Mouse (Mus musculus): Measurements from ENCODE around the gene Psmc4. TPM values are rescaled to one million over a fixed set of nuclear protein-coding genes. Genes with fewer than 3 reads are reported as not detected.

The Psmc4 gene
- 100 to 1,000 TPM; 139 to 142 TPM for total RNA-seq (2021)

DNA sequence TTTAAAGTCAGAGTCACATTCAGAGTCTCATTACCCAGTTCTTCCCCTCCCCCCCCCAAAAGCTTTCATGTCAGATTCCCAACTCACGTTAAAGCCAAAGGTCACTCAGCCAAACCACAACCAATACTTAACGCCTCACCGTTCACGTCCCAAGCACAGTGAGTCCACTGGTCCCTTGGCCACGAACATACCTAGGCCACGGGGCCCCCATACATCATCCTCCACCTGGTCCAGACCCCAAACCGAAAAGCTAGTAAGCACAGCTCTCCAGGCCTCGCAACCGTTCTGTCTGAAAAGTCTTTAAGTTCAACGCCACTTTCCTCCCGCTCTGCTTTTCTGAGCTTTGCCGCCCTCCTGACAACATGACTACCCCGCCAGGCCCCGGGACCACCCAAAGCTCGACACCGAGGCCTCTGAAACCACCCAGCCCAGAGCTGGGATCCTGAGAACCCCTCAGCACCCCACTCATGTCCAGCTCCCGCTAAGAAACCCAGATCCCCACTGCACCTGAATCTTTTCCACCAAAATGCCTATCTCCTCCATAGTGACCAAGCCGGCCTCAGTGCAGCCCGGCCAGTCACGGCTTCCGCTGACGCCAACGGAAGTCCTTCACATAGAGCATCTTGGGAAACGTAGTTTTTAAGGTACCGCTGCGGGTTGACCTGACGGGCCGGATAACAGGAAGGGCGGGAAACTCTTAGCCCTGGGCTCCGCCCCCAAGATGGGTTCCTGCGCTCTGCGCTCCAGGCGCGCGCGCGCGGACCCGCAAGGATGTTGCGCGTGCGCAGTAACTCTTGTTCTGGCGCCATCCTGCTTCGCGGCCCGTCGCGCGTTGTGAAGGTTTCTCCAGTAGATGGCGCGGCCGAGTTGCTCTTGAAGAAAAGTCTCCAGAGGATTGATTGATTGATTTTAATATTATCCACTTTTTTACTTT lies at the start of gene Psmc4:
Psmc4 (minus strand) TSS at position 626 of the 934 bp plus-strand sequence.
- peak; percentile 99 for DNase-seq
- intact Hi-C loops (cut with DNase I) = loop anchor here (5.0 kb wide), 1 partner anchor 118 kb away; the partner anchor contains the start of gene Fbl

DNA sequence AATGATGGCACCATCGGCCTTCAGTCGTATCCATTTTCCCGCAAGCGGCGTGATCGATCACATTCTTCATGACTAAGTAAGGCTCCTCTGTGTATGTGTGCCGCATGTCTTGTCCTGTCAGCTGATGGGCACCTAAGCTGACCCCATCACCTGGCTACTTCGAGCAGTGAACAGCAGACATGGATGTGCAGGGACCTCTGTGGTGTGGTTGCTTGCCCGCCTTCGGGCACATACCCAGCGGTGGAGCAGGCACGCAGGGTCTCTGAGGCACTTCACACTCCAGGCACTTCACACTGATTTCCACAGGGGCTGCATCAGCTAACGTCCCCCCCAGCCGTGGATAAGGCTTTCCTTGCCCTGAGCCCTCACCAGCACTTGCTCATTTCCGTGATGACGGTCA lies 49.2 kb upstream of the Psmc4 start:
- intact Hi-C loops (cut with DNase I) = no loop called here
- DNase-seq = no peak

DNA sequence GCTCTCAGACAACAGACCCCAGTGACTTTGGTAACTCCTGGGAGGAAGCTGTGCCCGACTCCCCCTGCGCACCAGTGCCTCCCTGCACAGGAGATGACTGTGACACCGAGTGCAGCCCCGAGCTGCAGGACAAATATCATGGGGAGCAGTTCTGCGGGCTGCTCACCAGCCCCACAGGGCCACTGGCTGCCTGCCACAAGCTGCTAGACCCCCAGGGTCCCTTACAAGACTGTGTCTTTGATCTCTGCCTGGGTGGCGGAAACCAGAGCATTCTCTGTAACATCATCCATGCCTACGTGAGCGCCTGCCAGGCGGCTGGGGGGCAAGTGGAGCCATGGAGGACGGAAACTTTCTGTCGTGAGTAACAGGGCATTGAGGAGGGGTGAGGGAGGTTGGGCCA lies 43.6 kb upstream of the Psmc4 start:
- no peak for DNase-seq
- intact Hi-C loops (cut with DNase I) = no loop called here

DNA sequence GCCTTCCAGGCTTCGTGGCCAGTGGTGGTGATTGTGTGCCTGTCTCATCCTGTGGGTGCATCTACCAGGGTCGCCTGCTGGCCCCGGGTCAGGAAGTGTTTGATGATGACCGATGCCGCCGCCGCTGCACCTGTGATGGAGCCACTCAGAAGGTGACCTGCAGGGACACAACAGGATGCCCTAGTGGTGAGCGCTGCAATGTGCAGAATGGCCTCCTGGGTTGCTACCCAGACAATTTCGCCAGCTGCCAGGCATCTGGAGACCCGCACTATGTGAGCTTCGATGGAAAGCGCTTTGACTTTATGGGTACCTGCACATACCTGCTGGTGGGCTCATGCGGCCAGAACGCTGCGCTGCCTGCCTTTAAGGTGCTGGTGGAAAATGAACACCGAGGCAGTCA lies 36.3 kb upstream of the Psmc4 start:
- intact Hi-C loops (cut with DNase I) = no loop called here
- no peak for DNase-seq

DNA sequence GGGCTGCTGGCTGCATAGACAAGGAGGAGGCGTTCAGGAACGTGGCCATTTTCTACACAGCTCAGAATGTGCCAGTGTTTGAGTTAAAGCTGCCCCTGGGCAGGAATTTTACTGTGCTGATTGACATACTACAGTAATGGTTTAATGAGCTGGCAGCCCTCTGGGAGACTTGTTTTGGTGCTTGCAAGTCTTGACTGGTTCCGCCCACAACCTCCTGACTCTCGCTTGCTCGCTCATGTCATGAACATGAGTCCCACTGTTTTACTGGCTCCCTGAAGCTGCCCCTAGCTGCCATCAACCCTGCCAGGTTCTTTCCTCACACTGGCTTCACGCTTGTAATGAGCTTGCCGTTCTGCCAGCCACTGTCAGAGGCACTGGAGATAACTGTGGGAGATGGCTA lies 34.3 kb upstream of the Psmc4 start:
- DNase-seq = peak; percentile 28
- intact Hi-C loops (cut with DNase I) = no loop called here

DNA sequence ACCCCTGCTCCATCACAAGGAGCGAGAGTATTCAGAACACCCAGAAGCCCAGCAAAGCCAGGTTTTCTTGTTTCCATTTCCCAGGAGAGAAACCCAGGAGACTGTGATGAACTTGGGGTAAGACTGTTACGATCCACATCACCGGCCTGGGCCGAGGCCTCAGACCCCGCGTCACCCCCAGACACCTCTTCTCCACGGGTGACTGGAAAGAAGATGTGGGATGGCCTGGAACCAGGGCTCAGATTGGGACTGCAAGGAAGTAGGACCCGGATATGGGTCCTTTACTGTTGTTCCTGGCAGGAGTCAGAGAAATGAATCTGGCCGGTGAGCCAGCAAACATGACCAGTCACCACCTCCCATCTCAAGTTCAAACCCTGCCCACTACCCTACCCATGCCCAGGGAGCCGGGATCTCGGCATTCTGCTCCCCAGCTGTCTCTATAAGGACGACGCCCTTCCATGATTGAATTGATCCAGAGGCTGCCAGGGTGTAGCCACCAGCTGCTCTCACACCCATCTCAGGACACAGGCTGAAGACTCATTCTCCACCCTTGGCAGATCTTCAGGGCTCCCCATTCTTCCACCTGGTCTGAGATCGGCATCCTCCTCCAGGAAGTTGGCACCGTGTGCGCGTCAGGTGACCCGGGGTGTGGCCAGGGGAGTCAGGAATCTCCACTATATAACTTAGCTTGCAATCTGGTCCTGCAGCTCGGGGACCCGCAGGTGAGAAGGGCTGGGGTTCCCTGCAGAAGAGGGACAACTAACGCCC lies 20.8 kb upstream of the Psmc4 start, which contains the start of gene Fcgbp:
Fcgbp (plus strand) TSS at position 706 of the 768 bp plus-strand sequence.
- DNase-seq = no peak
- intact Hi-C loops (cut with DNase I) = no loop called here

DNA sequence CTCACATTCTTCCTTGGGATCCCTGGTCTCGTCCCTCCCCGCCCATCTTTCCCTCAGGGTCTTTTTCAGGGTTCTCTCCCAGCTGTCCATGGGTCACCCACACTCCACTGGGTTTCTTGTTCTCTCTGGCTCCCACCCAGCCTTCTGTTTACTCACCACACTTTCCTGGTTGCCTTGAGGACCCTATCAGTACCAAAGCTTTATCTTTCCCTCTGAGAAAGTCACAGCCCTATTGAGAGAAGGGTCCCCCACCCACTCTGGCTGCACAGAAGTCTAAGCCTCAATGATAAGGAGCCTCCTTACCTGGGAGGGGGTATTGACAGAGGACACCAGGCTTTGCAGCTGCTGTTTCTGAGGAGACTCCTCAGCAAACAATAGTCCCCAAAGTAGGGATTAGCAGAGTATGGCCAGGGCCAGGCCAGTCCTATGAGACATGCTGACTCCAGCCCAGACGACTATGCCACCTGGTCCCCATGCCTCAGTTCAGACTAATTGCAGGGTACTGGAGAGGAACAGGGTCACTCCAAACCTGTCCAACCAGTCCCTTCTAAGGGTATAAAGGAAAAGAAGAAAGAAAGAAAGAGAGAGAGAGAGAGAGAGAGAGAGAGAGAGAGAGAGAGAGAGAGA lies 19.8 kb upstream of the Psmc4 start:
- no peak for DNase-seq
- intact Hi-C loops (cut with DNase I) = no loop called here

DNA sequence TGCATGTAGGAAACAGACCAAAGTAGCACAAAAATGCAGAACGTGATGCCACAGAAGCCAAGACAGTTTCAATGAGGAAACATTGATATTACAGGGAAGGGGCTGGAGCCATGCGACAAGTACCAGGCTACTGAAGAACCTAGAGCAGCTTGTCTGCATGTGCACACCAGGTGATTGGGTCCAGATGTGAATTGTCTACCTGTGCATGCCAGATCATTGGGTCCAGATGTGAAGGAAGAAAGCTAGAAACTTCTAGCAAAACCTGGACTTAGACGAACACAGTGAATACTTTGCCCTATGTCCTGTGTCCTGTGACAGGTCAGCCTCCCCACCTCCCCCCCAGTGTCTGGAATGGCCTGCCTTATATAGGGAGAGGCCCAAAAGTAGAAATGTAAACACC lies 18.8 kb upstream of the Psmc4 start:
- DNase-seq = no peak
- intact Hi-C loops (cut with DNase I) = no loop called here

DNA sequence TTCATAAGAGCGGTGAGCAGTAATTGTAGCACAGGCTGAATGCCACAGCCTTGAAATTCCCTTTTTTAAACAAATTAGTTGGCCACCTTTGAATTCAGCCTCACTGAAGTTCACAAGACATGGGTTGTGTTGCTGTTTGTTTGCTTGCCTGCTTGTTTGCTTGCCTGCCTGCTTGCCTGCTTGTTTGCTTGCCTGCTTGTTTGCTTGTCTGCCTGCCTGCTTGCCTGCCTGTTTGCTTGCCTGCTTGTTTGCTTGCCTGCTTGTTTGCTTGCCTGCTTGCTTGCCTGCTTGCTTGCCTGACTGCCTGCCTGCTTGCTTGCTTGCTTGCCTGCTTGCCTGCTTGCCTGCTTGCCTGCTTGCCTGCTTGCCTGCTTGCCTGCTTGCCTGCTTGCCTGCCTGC lies 10.1 kb upstream of the Psmc4 start:
- intact Hi-C loops (cut with DNase I) = no loop called here
- no peak for DNase-seq

DNA sequence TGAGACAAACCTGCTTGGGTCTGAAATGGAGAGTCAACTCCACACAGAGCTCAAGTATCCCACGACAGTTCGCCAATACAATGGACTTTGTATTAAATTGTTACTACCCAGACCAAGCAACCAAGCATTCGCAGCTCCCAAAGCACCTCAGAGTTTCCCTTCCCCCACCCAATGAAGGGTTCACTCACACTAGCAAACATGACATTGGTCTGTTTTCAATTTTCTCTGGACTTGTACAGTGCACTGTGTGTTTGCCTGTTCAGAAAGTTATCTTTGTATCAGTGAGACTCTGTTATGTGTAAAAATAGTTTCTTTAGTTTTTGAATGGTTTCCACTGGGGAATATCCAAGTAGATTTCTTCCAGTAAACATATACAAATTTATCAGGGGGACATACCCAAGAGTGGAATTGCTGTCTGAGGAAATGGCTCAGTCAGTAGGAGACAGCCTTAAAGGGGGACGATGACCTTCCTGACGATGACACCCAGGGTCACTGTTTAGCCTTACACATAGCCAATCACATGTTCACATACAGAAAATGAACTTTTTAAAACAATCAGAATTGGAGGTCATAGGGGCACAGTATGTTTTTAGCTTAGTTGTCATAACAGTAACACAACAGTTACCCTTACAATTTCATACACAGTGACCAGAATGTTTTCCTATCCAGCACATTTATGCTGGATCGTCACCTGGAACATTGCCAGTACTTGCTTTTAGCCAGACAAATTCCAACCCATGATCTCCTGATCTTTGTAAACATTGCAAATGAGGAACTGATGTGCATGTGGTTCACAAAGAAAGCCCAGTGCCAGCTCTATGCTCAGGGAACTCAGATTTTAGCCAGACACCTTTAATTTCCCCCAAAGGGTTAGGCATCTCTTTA lies 3.4 kb upstream of the Psmc4 start:
- intact Hi-C loops (cut with DNase I) = loop anchor here (5.0 kb wide), 1 partner anchor 114 kb away; the partner anchor contains the start of gene Fbl
- no peak for DNase-seq

DNA sequence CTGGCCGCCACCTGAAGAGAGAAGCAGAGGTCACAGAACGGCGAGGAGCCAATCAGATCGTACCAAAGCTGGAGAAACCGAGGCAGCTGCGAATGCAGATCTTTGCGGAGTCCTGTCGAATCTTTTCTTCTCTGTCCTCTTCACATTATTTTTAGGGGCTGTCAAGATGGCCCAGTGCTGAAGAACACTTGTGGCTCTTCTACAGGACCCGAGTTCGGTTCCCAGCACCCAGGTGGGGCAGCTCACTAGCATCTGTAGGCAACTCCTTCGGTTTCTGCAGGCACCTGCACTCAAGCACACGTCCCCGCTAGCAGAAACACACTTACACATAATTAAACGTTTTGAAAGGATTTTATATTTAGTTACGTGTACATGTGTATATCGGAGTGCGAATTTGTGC lies 683 bp upstream of the Psmc4 start:
- no peak for DNase-seq
- intact Hi-C loops (cut with DNase I) = loop anchor here (5.0 kb wide), 1 partner anchor 117 kb away; the partner anchor contains the start of gene Fbl

DNA sequence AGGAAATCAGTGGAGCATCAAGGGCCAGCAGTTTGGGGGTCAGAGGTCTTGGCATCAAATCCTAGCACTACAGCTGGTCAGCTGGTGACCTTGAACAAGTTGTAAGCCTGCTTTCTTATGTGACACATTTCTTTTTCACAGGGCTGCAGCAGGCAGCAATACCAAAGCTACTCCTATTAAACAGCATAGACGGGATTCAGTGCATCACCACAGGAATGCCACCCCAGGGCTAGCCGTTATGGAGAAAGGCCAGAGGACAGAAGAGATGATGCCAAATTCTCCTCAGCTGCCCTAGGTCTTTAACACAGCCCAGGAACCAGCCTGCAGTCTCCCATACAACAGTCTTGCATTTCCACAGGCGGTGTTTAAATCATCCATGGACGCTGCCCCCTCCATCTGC lies 5.4 kb downstream of the Psmc4 start:
- intact Hi-C loops (cut with DNase I) = no loop called here
- no peak for DNase-seq

DNA sequence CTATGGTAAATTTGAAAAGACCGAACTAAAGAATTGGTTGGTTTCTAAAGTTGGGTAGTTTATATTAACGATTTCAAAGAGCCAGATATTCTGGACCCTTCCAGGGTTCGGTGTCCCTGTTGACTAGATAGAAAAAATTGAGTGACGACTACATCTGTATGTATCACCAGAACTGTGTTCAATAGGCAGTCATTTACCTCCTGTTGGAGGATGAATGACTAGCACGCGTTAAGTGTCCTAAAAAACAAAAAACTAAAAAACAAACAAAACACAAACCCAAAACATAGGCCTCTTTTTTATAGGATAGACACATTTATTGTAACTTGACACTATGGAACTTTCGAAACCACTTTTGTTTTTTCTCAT lies 35.5 kb downstream of the Psmc4 start:
- no peak for DNase-seq
- intact Hi-C loops (cut with DNase I) = no loop called here

DNA sequence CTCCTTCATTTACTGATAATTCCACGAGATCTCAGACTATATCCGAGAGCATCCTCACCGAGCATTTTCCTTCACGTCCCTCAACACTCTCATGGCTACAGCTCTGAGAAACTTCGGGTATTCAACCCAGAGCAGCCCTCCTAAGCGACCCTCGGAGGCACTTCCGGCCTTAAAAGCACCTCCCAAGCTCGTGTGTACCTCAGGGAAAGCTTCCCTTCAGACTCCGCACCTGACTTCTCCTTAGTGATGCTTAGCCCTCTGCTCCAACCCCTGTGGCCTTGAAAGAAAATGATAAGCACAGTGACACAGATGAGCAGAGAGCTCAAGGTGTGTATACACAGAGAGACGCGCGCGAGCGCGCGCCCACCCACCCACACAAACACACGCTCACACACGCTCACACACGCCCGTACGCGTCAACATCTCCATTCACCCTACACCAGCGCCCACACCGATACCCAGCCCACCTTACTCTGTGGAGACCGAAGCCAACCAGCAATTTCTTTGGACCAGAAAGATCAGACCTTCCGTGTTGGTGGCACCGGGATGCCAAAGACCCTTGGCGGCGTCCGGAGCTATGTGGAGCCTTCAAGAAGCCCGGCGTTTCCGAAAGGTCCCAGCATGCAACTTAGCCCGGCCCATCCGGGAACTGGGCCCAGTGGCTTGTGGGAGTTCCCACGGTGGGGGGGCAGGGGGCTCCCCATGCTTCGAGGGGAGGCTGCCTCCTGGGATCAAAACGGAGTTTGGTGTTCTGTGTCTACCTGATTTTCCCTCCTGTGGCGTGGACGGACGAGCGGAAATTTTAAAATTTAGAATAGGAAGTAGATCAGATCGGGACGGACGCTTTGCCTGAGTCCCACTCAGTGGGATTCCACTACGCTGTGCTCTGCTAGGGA lies 36.1 kb downstream of the Psmc4 start, which contains the start of gene Zfp850:
Zfp850 (minus strand) TSS at position 567 of the 896 bp plus-strand sequence.
- DNase-seq = peak; percentile 82
- intact Hi-C loops (cut with DNase I) = no loop called here

DNA sequence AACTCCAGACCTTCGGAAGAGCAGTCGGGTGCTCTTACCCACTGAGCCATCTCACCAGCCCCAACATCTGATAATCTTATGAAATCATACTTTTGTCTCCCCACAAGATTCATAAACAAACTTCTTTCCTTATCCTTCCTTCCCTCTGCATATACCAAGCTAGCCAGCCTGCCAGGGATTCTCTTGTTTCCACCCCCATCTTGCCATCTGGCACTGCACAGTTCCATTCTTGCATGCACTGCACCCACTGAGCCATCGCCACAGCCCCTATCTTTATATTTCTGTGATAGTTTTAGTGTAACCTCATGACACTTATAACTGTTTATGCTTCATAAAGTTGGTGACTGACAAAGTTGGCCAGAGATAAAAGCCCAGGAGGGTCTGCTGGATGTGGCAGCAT lies 39.6 kb downstream of the Psmc4 start:
- no peak for DNase-seq
- intact Hi-C loops (cut with DNase I) = no loop called here

Measured in left cerebral cortex, postnatal 4 days (tissue).